Mouse (Mus musculus) heart, embryonic 16.5 days (tissue): Measurements from ENCODE around the gene 1700016D06Rik. TPM values are rescaled to one million over a fixed set of nuclear protein-coding genes. Genes with fewer than 3 reads are reported as not detected.
A peak's percentile ranks its signal among the peaks of the same experiment; 100 is the strongest.

Source experiments
- ATAC-seq: fragments of 200-750 bp; cut with Nextera tagmentation; replicated peaks from 2 replicates; pipeline ENCODE4 v1.8.0; 2017; ENCODE audit warnings: moderate number of reproducible peaks; ENCODE audit not compliant: insufficient read depth, low FRiP score; ENCODE audit errors: extremely low read depth
- H3K27ac ChIP-seq: fragments of 300-500 bp; sonication (generic); 2 replicates; pipeline ENCODE4 v1.5.1; 2014; ENCODE audit warnings: mild to moderate bottlenecking, low read length, control low read depth, moderate library complexity
- H3K27me3 ChIP-seq: fragments of 300-500 bp; sonication (generic); 2 replicates; pipeline ENCODE4 v1.6.1; 2014; ENCODE audit warnings: low read length, mixed read lengths; ENCODE audit not compliant: control insufficient read depth, insufficient read depth
- H3K36me3 ChIP-seq: fragments of 300-500 bp; sonication (generic); 2 replicates; pipeline ENCODE4 v1.6.1; 2014; ENCODE audit not compliant: control insufficient read depth, insufficient read depth
- H3K4me1 ChIP-seq: fragments of 300-500 bp; sonication (generic); 2 replicates; pipeline ENCODE4 v1.6.1; 2014; ENCODE audit warnings: low read length, mixed read lengths; ENCODE audit not compliant: control insufficient read depth, insufficient read depth
- H3K4me2 ChIP-seq: fragments of 300-500 bp; sonication (generic); 2 replicates; pipeline ENCODE4 v1.6.1; 2014; ENCODE audit warnings: low read depth, mild to moderate bottlenecking, control low read depth, low read length
- H3K4me3 ChIP-seq: fragments of 300-500 bp; sonication (generic); 2 replicates; pipeline ENCODE4 v1.5.1; 2014; ENCODE audit warnings: mild to moderate bottlenecking, control low read depth, low read length
- H3K9ac ChIP-seq: fragments of 300-500 bp; sonication (generic); 2 replicates; pipeline ENCODE4 v1.6.1; 2014; ENCODE audit warnings: low read length, control low read depth
- H3K9me3 ChIP-seq: fragments of 300-500 bp; sonication (generic); replicated peaks from 2 replicates; pipeline ENCODE4 v1.6.1; 2016; ENCODE audit warnings: low read length; ENCODE audit not compliant: control insufficient read depth
- WGBS: fragments of 180-500 bp; shearing (Covaris S2); extraction: QIAGEN DNeasy Blood & Tissue Kit; methylation state at CpG from one replicate; pipeline ENCODE4 v1.1.7; 2014; 5-methylcytosine and 5-hydroxymethylcytosine counted together
- polyA plus RNA-seq: library from polyadenylated mRNA; unstranded; fragments of >200 nt; fragmentation: Nextera tagmentation; extraction: Ambion mirVana; gene quantifications from 2 replicates; pipeline ENCODE4 v1.2.1, GENCODE M21; 2015

1700016D06Rik gene
- polyA plus RNA-seq, 1 experiment from 2014 or later = not detected

DNA sequence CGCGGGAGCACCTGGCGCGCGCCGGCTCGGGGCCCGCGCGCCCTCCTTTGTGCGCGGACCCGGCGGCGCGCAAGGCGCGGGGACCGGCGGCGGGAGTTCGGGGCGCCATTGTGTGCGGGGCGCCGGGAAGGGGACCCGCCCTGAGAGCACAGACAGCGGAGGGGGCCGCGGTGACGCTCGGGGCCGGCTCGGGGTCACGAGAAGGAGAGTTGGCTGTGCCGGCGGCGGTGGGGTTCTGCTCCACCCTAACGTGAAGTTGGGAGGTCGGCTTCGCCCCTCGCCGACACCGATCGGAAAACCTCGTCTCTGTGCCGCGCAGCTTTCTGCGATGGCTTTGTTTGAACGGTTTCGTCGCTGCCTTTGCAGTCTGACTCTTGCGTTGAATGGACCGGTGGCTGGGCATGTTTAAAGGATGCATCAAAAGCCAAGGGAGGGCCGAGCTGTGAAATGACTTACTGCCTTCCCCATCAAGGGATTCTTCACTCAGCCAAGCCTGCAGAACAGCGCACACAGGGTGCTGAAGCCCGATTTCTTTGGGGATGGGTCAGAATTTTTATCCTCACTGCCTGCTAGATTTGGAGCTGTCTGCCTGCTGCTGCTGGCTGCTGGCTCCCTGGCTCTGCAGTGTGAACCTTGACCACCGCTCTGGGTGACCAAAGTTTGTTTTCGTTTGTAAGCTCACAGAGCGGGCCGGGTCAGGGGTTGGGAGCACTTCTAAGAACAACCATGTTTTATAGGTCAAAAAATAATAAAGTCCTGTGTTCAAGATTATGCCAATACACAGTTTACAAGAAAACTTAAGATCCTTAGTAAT lies 27.8 kb upstream of the 1700016D06Rik start:
- 1% methylated on average over 61 of the region's 61 CpGs for WGBS
- peak overlapping the region; percentile 96 for H3K27ac ChIP-seq
- peak; percentile 12 for ATAC-seq
- H3K4me3 ChIP-seq = peak overlapping the region; percentile 74
- H3K4me1 ChIP-seq = peaks cover 21% of the 10 kb centered on the region
- H3K9me3 ChIP-seq = no peaks in the 10 kb centered on the region
- peak overlapping the region; percentile 88 for H3K9ac ChIP-seq
- H3K27me3 ChIP-seq = peaks cover 21% of the 10 kb centered on the region
- H3K4me2 ChIP-seq = peak overlapping the region; percentile 81
- no peaks in the 10 kb centered on the region for H3K36me3 ChIP-seq

DNA sequence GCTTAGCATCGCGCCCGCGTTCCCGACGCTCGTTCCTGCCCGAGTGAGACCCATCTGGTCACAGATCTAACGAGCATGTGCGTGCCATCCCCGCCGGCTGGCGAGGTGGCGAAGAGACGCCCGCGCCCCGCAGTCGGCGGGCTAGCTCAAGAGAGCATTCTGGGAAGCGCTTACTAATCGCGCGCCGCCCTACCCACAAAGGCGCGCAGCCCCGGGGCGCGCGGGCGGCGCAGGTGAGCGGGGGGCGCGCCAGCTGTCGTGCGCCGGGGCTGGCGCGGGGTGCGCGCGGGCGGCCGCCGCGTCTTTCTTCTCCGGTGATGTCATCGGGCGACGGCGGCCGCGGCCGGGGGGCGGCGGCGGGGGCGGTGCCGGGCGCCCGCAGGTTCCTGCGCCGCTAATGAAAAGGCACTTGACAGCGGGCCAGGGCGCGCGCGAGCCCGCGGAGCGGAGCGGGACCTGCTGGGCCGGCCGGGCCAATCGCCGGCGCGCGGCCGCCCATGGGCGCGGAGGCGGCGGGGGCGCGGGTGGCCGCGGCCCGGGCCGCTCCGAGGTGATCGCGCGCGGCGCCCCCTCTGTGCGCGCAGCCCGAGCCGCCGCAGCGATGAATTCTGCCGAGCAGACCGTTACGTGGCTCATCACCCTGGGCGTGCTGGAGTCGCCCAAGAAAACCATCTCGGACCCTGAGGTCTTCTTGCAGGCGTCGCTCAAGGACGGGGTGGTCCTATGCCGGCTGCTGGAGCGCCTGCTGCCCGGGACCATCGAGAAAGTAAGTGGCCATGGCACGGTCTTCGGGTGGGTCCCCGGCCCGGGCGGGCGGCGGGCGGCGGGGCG lies 27.0 kb upstream of the 1700016D06Rik start, which contains the start of gene Arhgef7:
Arhgef7 (plus strand) TSS at position 71 of the 831 bp plus-strand sequence.
- no peaks in the 10 kb centered on the region for H3K36me3 ChIP-seq
- ATAC-seq = peak; percentile 80
- H3K4me1 ChIP-seq = peaks cover 21% of the 10 kb centered on the region
- H3K4me3 ChIP-seq = peak within 1 kb of the TSS; percentile 74
- H3K27me3 ChIP-seq = peaks cover 21% of the 10 kb centered on the region
- WGBS = under 1% methylated on average over 123 of the region's 127 CpGs
- peak within 1 kb of the TSS; percentile 96 for H3K27ac ChIP-seq
- peak within 1 kb of the TSS; percentile 88 for H3K9ac ChIP-seq
- H3K4me2 ChIP-seq = peak within 1 kb of the TSS; percentile 81
- H3K9me3 ChIP-seq = no peaks in the 10 kb centered on the region

DNA sequence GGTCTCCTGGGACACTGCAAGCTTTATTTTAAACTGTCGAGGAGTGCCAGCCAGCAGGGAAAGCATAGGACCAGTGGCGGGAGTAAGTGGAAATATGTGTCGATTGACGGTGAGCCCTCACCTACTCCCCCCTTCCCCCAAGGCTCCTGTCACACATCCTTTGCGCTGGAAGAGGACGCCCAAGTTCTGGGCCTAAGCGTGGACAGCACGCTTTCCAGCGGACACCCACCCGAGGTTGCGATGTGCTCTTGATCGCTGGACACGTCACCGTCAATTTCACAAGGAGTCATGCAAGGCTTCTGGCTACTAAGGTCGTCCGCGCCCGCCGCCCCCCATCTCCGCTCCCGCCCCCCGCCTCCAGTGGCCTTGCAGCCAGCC lies 26.4 kb upstream of the 1700016D06Rik start:
- Histone ChIP-seq H3K27me3 (peaks cover 21% of the 10 kb centered on the region), H3K4me3 (peak overlapping the region; percentile 74), H3K36me3 (no peaks in the 10 kb centered on the region), H3K9ac (peak overlapping the region; percentile 88), H3K27ac (peak overlapping the region; percentile 96), H3K4me1 (peaks cover 21% of the 10 kb centered on the region), H3K9me3 (no peaks in the 10 kb centered on the region), H3K4me2 (peak overlapping the region; percentile 81)
- under 1% methylated on average over 22 of the region's 22 CpGs for WGBS
- ATAC-seq = peak; percentile 56

DNA sequence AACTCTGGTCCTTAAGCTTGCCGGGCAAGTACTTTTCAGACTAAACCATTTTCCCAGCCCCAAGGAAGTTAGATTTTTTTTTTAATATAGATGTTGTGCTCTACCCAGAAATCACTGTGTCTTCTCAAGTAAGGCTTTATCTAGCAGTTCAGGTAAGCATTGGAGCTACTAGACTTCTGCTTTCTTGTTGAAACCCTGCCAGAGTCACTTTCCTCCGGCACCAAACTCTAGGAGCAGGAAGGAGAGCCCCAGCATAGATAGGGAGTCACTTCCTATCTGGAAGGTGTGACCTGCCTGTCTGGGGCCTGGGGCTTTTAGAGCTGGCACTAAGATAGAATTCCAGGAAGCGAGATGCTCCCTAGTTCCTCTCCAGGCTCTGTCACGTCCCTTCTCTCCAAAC lies 16.3 kb upstream of the 1700016D06Rik start:
- H3K9me3 ChIP-seq = no peaks in the 10 kb centered on the region
- H3K27me3 ChIP-seq = no peaks in the 10 kb centered on the region
- WGBS = 59% methylated on average over 4 of the region's 4 CpGs
- H3K9ac ChIP-seq = no peak overlapping the region
- H3K4me2 ChIP-seq = no peak overlapping the region
- ATAC-seq = no peak
- H3K4me3 ChIP-seq = no peak overlapping the region
- H3K4me1 ChIP-seq = no peaks in the 10 kb centered on the region
- no peak overlapping the region for H3K27ac ChIP-seq
- H3K36me3 ChIP-seq = no peaks in the 10 kb centered on the region

DNA sequence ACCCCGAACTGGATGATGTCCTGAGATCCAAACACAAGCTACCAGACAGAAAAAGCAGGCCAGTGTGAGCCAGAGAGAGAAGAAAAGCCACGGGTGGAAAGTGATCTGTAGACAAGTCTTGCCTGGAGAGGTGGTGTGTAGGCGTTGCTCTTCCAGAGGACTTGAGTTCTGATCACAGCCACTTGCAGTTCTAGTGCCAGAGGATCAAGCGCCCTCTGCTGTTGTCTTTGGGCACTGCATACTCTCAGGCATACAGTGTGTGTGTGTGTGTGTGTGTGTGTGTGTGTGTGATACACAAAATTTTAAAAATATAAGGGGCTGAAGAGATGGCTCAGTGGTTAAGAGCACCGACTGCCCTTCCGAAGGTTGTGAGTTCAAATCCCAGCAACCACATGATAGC lies 11.4 kb upstream of the 1700016D06Rik start:
- Histone ChIP-seq H3K9ac (no peak overlapping the region), H3K4me3 (no peak overlapping the region), H3K4me1 (peaks cover 18% of the 10 kb centered on the region), H3K4me2 (no peak overlapping the region), H3K27me3 (no peaks in the 10 kb centered on the region), H3K27ac (no peak overlapping the region), H3K9me3 (no peaks in the 10 kb centered on the region), H3K36me3 (no peaks in the 10 kb centered on the region)
- WGBS = 79% methylated on average over 6 of the region's 6 CpGs
- no peak for ATAC-seq

DNA sequence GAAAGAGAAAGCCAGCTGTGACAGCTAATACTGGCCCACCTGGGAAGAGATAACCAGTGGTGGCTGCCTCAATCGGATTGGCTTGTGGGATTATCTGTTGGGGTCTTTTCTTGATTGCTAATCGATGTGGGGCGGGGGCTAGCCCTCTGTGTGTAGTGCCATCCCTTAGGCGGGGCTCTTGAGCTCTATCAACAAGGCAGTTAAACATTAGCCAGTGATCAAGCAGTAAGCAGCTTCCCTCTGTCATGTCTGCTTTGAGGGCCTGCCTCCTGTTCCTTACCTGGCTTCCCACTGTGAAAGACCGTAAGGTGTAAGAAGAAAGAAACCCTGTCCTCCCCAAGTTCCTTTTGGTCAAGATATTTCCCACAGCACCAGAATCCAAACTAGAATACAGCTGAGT lies 9.6 kb upstream of the 1700016D06Rik start:
- ATAC-seq = no peak
- WGBS = 49% methylated on average over 5 of the region's 5 CpGs
- H3K4me2 ChIP-seq = no peak overlapping the region
- H3K27ac ChIP-seq = no peak overlapping the region
- H3K4me3 ChIP-seq = no peak overlapping the region
- no peaks in the 10 kb centered on the region for H3K36me3 ChIP-seq
- H3K4me1 ChIP-seq = peaks cover 31% of the 10 kb centered on the region
- no peaks in the 10 kb centered on the region for H3K27me3 ChIP-seq
- H3K9ac ChIP-seq = no peak overlapping the region
- H3K9me3 ChIP-seq = no peaks in the 10 kb centered on the region

DNA sequence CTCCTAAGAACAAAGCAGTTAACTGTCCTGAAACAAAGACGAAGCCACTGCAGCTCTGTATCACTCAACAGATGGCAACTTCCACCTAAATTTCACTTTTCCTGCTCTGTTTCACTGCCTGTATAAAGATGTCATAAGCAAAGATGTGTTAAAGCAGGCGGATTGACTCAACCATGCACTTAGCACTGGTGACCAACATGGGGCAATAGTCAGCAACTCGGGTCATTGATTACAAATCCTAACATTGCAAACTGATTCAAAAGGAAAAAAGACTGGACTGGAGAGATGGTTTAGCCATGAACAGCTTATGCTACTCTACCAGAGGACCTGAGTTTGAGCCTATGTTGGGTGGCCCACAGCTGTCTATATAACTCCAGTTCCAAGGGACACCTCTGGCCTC lies 8.7 kb upstream of the 1700016D06Rik start:
- Histone ChIP-seq H3K9me3 (no peaks in the 10 kb centered on the region), H3K4me2 (no peak overlapping the region), H3K27me3 (no peaks in the 10 kb centered on the region), H3K27ac (no peak overlapping the region), H3K36me3 (no peaks in the 10 kb centered on the region), H3K9ac (no peak overlapping the region), H3K4me1 (peaks cover 33% of the 10 kb centered on the region), H3K4me3 (no peak overlapping the region)
- WGBS = 79% methylated on average over 3 of the region's 3 CpGs
- ATAC-seq = no peak

DNA sequence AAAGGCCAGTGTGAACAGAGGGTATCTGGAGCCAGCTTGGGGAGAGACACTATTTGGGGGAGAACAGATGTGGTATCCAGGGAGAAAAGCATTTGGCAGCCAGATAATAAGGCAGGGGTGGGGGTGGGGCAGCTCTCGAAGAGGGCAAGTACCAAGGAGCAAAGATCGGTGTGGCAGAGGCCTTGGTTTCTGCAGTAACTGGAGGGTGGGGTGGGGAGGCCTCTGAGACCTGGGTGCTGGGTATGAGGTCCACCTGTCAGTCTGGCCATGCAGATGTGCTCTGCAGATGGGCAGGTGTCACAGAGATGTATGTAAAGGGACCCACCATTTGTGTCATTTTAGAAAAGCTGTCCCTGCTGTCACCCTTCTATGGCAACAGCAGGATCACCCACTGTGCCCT lies 8.0 kb upstream of the 1700016D06Rik start:
- H3K27me3 ChIP-seq = no peaks in the 10 kb centered on the region
- ATAC-seq = no peak
- H3K4me3 ChIP-seq = no peak overlapping the region
- H3K4me1 ChIP-seq = peaks cover 34% of the 10 kb centered on the region
- no peak overlapping the region for H3K9ac ChIP-seq
- no peak overlapping the region for H3K27ac ChIP-seq
- no peak overlapping the region for H3K4me2 ChIP-seq
- H3K36me3 ChIP-seq = no peaks in the 10 kb centered on the region
- H3K9me3 ChIP-seq = no peaks in the 10 kb centered on the region
- WGBS = 42% methylated on average over 2 of the region's 2 CpGs

DNA sequence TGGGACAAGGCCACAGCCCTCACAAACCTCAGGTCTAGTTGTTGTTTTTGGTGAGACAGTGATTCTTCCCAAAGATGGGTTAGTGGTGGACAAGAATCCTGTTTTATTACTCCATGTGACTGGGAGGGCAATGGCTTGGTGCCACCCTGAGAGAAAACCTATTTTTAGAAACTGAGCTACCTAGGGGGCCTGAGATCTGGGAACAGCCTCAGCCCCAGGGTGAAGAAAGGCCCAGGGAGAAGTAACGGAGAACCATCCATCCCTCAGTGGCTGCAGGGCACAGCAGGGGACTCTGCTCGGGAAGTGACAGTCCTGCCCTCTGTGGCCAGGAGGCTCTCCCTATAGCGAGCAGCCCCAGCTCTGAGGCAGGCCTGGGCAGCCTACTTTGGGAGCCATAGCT lies 6.8 kb upstream of the 1700016D06Rik start:
- Histone ChIP-seq H3K9me3 (no peaks in the 10 kb centered on the region), H3K27me3 (no peaks in the 10 kb centered on the region), H3K36me3 (no peaks in the 10 kb centered on the region), H3K4me1 (peaks cover 34% of the 10 kb centered on the region), H3K4me3 (no peak overlapping the region), H3K27ac (peak overlapping the region; percentile 97), H3K9ac (peak overlapping the region; percentile 69), H3K4me2 (peak overlapping the region; percentile 12; the same call in 1 of the 2 replicates)
- peak; percentile 20 for ATAC-seq
- 14% methylated on average over 3 of the region's 3 CpGs for WGBS
